Mouse (Mus musculus) liver, embryonic 14.5 days (tissue): ENCODE results near the gene Tmem59l. TPM values are rescaled to one million over a fixed set of nuclear protein-coding genes. Genes with fewer than 3 reads are reported as not detected.
"Not testable (repeated sequence)": the region's sequence is repeated elsewhere in the genome, so short reads cannot be mapped to it uniquely, and the experiment has no call there.

Experiments
- ATAC-seq: fragments of 200-750 bp; cut with Nextera tagmentation; 2 replicates; pipeline ENCODE4 v1.8.0; 2017; ENCODE audit warnings: moderate number of reproducible peaks, mild to moderate bottlenecking, moderate library complexity; ENCODE audit not compliant: insufficient read depth
- DNase-seq, 3 experiments: peaks; one replicate each; pipeline ENCODE4 v3.0.0-alpha.2; 2012 to 2013; ENCODE audit warnings: low read depth in 3 of 3, low spot score in 3 of 3
- H3K27ac ChIP-seq: fragments of 300-500 bp; sonication (generic); 2 replicates; pipeline ENCODE4 v1.5.1; 2014; ENCODE audit warnings: moderate library complexity, mild to moderate bottlenecking, control low read depth, inconsistent platforms
- H3K27me3 ChIP-seq: fragments of 300-500 bp; sonication (generic); 2 replicates; pipeline ENCODE4 v1.6.1; 2014; ENCODE audit warnings: mild to moderate bottlenecking, low read length, moderate library complexity; ENCODE audit not compliant: control insufficient read depth, insufficient read depth
- H3K36me3 ChIP-seq: fragments of 300-500 bp; sonication (generic); replicated peaks from 2 replicates; pipeline ENCODE4 v1.6.1; 2014; ENCODE audit warnings: low read depth; ENCODE audit not compliant: control insufficient read depth, insufficient read depth
- H3K4me1 ChIP-seq, 2 experiments: fragments of 200-500 bp in 1 of 2; fragments of 300-500 bp in 1 of 2; sonication (generic) in 1 of 2; replicated peaks; 2 replicates each; pipeline ENCODE4 v1.6.1; 2012 to 2014; ENCODE audit warnings: antibody characterized with exemption in 1 of 2, inconsistent platforms in 1 of 2, low read length in 1 of 2; ENCODE audit not compliant: control insufficient read depth in 2 of 2, insufficient read depth in 2 of 2
- H3K4me2 ChIP-seq: fragments of 300-500 bp; sonication (generic); 2 replicates; pipeline ENCODE4 v1.6.1; 2014; ENCODE audit warnings: low read depth, mild to moderate bottlenecking, control low read depth, moderate library complexity
- H3K4me3 ChIP-seq, 2 experiments: fragments of 200-500 bp in 1 of 2; fragments of 300-500 bp in 1 of 2; sonication (generic) in 1 of 2; 2 replicates each; pipeline ENCODE4 v1.5.1; 2012 to 2014; ENCODE audit warnings: low read depth in 2 of 2, low read length in 2 of 2, mild to moderate bottlenecking in 2 of 2, control low read depth in 1 of 2, inconsistent platforms in 1 of 2, moderate library complexity in 1 of 2; ENCODE audit not compliant: insufficient read depth in 1 of 2
- H3K9ac ChIP-seq: fragments of 300-500 bp; sonication (generic); replicated peaks from 2 replicates; pipeline ENCODE4 v1.6.1; 2014; ENCODE audit warnings: mild to moderate bottlenecking, control low read depth, moderate library complexity
- H3K9me3 ChIP-seq: fragments of 300-500 bp; sonication (generic); 2 replicates; pipeline ENCODE4 v1.6.1; 2016; ENCODE audit warnings: low read length, mixed read lengths; ENCODE audit not compliant: control insufficient read depth
- CTCF ChIP-seq: IDR thresholded peaks from 2 replicates; pipeline ENCODE4 v1.5.1; 2016; ENCODE audit warnings: antibody characterized with exemption, low read depth, control low read depth
- EP300 ChIP-seq: IDR thresholded peaks from 2 replicates; pipeline ENCODE4 v1.6.1; 2016; ENCODE audit warnings: antibody characterized with exemption, low read depth
- WGBS: fragments of 180-500 bp; shearing (Covaris S2); extraction: QIAGEN DNeasy Blood & Tissue Kit; methylation state at CpG from one replicate; pipeline ENCODE4 v1.1.7; 2014; ENCODE audit not compliant: insufficient replicate concordance; 5-methylcytosine and 5-hydroxymethylcytosine counted together
- polyA plus RNA-seq, 2 experiments: library from polyadenylated mRNA; depleted of rRNA in 1 of 2; stranded (reverse) in 1 of 2; unstranded in 1 of 2; fragments of >200 nt; fragmentation: Nextera tagmentation in 1 of 2; extraction: Ambion mirVana in 1 of 2; gene quantifications; 2 replicates each; pipeline versions ENCODE4 v1.2.1 to v1.2.3; 2012 to 2014

Gene Tmem59l
- polyA plus RNA-seq, 2 experiments = 0.03 TPM; not detected in 1

GRCm38 (mm10) chr8:70512253-70512903 lies 25.2 kb upstream of the Tmem59l start:
- TF ChIP-seq CTCF = no peak
- TF ChIP-seq EP300 = peak; percentile 45; the same call in 1 of the 2 replicates
- H3K4me2 ChIP-seq = peak overlapping the region; percentile 92
- 59% methylated on average over 11 of the region's 11 CpGs for whole genome bisulfite sequencing

GRCm38 (mm10) chr8:70511770-70512169 lies 24.6 kb upstream of the Tmem59l start:
- Histone ChIP-seq H3K9ac (peak overlapping the region; percentile 96), H3K4me1 (peaks cover 22 to 26% of the 10 kb centered on the region in 2 experiments)

More at GRCm38 (mm10) chr8:70512253-70512903, 25.2 kb upstream of the Tmem59l start:
- H3K4me1 ChIP-seq = peaks cover 22 to 24% of the 10 kb centered on the region in 2 experiments
- H3K9ac ChIP-seq = no peak overlapping the region
- H3K27me3 ChIP-seq = no peaks in the 10 kb centered on the region
- DNase-seq = no peak
- ATAC-seq = no peak
- H3K4me3 ChIP-seq = peak overlapping the region in 1 of 2 experiments; percentile 64; a peak in 2 of 4 replicates
- no peaks in the 10 kb centered on the region for H3K9me3 ChIP-seq
- H3K27ac ChIP-seq = peak overlapping the region; percentile 91
- peaks cover 39% of the 10 kb centered on the region for H3K36me3 ChIP-seq

GRCm38 (mm10) chr8:70511174-70511573 lies 24.0 kb upstream of the Tmem59l start:
- H3K27me3 ChIP-seq, H3K9me3 ChIP-seq, DNase-seq, ATAC-seq: not testable (repeated sequence)
- peak overlapping the region; percentile 92 for H3K4me2 ChIP-seq
- peak overlapping the region; percentile 96 for H3K9ac ChIP-seq
- WGBS = 31% methylated on average over 6 of the region's 6 CpGs
- peaks cover 22 to 27% of the 10 kb centered on the region in 2 experiments for H3K4me1 ChIP-seq
- H3K27ac ChIP-seq = peak overlapping the region; percentile 91
- peaks cover 38% of the 10 kb centered on the region for H3K36me3 ChIP-seq
- H3K4me3 ChIP-seq = peak overlapping the region; percentile 64 to 90

More at GRCm38 (mm10) chr8:70511770-70512169, 24.6 kb upstream of the Tmem59l start:
- H3K4me3 ChIP-seq = peak overlapping the region in 1 of 2 experiments; percentile 64; a peak in 2 of 4 replicates
- H3K27me3 ChIP-seq = no peaks in the 10 kb centered on the region
- DNase-seq = no peak
- peak overlapping the region; percentile 91 for H3K27ac ChIP-seq
- WGBS = 68% methylated on average over 2 of the region's 2 CpGs
- H3K9me3 ChIP-seq = no peaks in the 10 kb centered on the region
- TF ChIP-seq EP300 (no peak), CTCF (no peak)
- H3K36me3 ChIP-seq = peaks cover 43% of the 10 kb centered on the region
- peak overlapping the region; percentile 92 for H3K4me2 ChIP-seq
- no peak for ATAC-seq

- Histone ChIP-seq H3K4me3 (peak within 1 kb of the TSS; percentile 64 to 90), H3K27ac (peak within 1 kb of the TSS; percentile 91), H3K4me1 (peaks cover 27 to 34% of the 10 kb centered on the region in 2 experiments), H3K27me3 (no peaks in the 10 kb centered on the region), H3K36me3 (peaks cover 38% of the 10 kb centered on the region), H3K9ac (peak within 1 kb of the TSS; percentile 96), H3K4me2 (peak within 1 kb of the TSS; percentile 92), H3K9me3 (no peaks in the 10 kb centered on the region)
- WGBS = 1% methylated on average over 74 of the region's 74 CpGs
- DNase-seq (peak; percentile 93 to 95 (median 94)), ATAC-seq (peak; percentile 77)
- TF ChIP-seq CTCF (no peak), EP300 (0 out of 2 replicates have a peak, but pooled peaks have one; percentile 17)
These were observed 23.2 kb upstream of the Tmem59l start, which contains the start of gene Uba52 for GRCm38 (mm10) chr8:70510228-70510915. Uba52 (minus strand) TSS chr8:70510801.
